Mouse (Mus musculus) brain, embryonic 14.5 days (tissue): ENCODE data around the gene Rbpj.

ENCODE experiments used
- CTCF ChIP-seq: fragments of 200-500 bp; IDR thresholded peaks from 2 replicates; pipeline ENCODE4 v1.5.1; 2012; ENCODE audit warnings: inconsistent platforms, mild to moderate bottlenecking, moderate library complexity, borderline replicate concordance; ENCODE audit not compliant: insufficient read depth, insufficient read length; ENCODE audit errors: extremely low read depth
- POLR2A ChIP-seq: fragments of 200-500 bp; IDR thresholded peaks from 2 replicates; pipeline ENCODE4 v1.6.1; 2012; ENCODE audit warnings: mild to moderate bottlenecking, inconsistent platforms, borderline replicate concordance; ENCODE audit not compliant: poor library complexity, insufficient read depth, insufficient read length, severe bottlenecking; ENCODE audit errors: extremely low read depth

GRCm38 (mm10) chr5:53454706-53455105 is 11.2 kb upstream of the Rbpj start:
- no peak for TF ChIP-seq POLR2A
- TF ChIP-seq CTCF: no peak
